Mouse (Mus musculus): ENCODE measurements around the gene Fank1. TPM values are rescaled to one million over a fixed set of nuclear protein-coding genes. Genes with fewer than 3 reads are reported as not detected.

The Fank1 gene
- polyA plus RNA-seq, 1 experiment from 2014 or later, result 0.21 TPM

GRCm38 (mm10) chr7:133829579-133829978 lies 52.9 kb downstream of the Fank1 start:
- H3K36me3 ChIP-seq (ENCODE audit: control insufficient read depth, insufficient read depth, low read length), result no peaks in the 10 kb centered on the region
- H3K4me3 ChIP-seq (replicated peaks; ENCODE audit: low read length), result no peak overlapping the region
- H3K9ac ChIP-seq (ENCODE audit: low read length), result peak overlapping the region; percentile 44; the same call in 1 of the 2 replicates
- WGBS, result 38% methylated on average over 7 of the region's 7 CpGs
- ATAC-seq (ENCODE audit: insufficient read depth, low FRiP score), result no peak
- H3K9me3 ChIP-seq (replicated peaks; ENCODE audit: control insufficient read depth, low read length), result no peaks in the 10 kb centered on the region
- no peak overlapping the region for H3K4me2 ChIP-seq (ENCODE audit: low read depth, low read length)
- H3K27ac ChIP-seq (ENCODE audit: low read length), result peak overlapping the region; percentile 17; the same call in 1 of the 2 replicates
- H3K4me1 ChIP-seq (ENCODE audit: control insufficient read depth, insufficient read depth, low read length), result no peaks in the 10 kb centered on the region
- no peaks in the 10 kb centered on the region for H3K27me3 ChIP-seq (ENCODE audit: control insufficient read depth, insufficient read depth, low read length)

GRCm38 (mm10) chr7:133839546-133839945 lies 62.9 kb downstream of the Fank1 start:
- no peak overlapping the region for H3K27ac ChIP-seq (ENCODE audit: low read length)
- no peaks in the 10 kb centered on the region for H3K36me3 ChIP-seq (ENCODE audit: control insufficient read depth, insufficient read depth, low read length)
- no peak overlapping the region for H3K4me3 ChIP-seq (replicated peaks; ENCODE audit: low read length)
- WGBS, result 54% methylated on average over 4 of the region's 4 CpGs
- no peaks in the 10 kb centered on the region for H3K27me3 ChIP-seq (ENCODE audit: control insufficient read depth, insufficient read depth, low read length)
- no peaks in the 10 kb centered on the region for H3K4me1 ChIP-seq (ENCODE audit: control insufficient read depth, insufficient read depth, low read length)
- ATAC-seq (ENCODE audit: insufficient read depth, low FRiP score), result no peak
- H3K4me2 ChIP-seq (ENCODE audit: low read depth, low read length), result no peak overlapping the region
- H3K9me3 ChIP-seq (replicated peaks; ENCODE audit: control insufficient read depth, low read length), result no peaks in the 10 kb centered on the region
- H3K9ac ChIP-seq (ENCODE audit: low read length), result no peak overlapping the region

GRCm38 (mm10) chr7:133842079-133842478 lies 65.4 kb downstream of the Fank1 start:
- WGBS, result 50% methylated on average over 6 of the region's 6 CpGs
- H3K4me2 ChIP-seq (ENCODE audit: low read depth, low read length), result no peak overlapping the region
- no peaks in the 10 kb centered on the region for H3K4me1 ChIP-seq (ENCODE audit: control insufficient read depth, insufficient read depth, low read length)
- H3K9ac ChIP-seq (ENCODE audit: low read length), result no peak overlapping the region
- ATAC-seq (ENCODE audit: insufficient read depth, low FRiP score), result no peak
- no peaks in the 10 kb centered on the region for H3K36me3 ChIP-seq (ENCODE audit: control insufficient read depth, insufficient read depth, low read length)
- no peaks in the 10 kb centered on the region for H3K9me3 ChIP-seq (replicated peaks; ENCODE audit: control insufficient read depth, low read length)
- H3K4me3 ChIP-seq (replicated peaks; ENCODE audit: low read length), result no peak overlapping the region
- H3K27ac ChIP-seq (ENCODE audit: low read length), result no peak overlapping the region
- H3K27me3 ChIP-seq (ENCODE audit: control insufficient read depth, insufficient read depth, low read length), result no peaks in the 10 kb centered on the region

- no peak overlapping the region for H3K27ac ChIP-seq (ENCODE audit: low read length)
- H3K9ac ChIP-seq (ENCODE audit: low read length), result no peak overlapping the region
- H3K27me3 ChIP-seq (ENCODE audit: control insufficient read depth, insufficient read depth, low read length), result no peaks in the 10 kb centered on the region
- H3K9me3 ChIP-seq (replicated peaks; ENCODE audit: control insufficient read depth, low read length), result no peaks in the 10 kb centered on the region
- no peaks in the 10 kb centered on the region for H3K4me1 ChIP-seq (ENCODE audit: control insufficient read depth, insufficient read depth, low read length)
- 31% methylated on average over 1 of the region's 1 CpGs for WGBS
- H3K4me3 ChIP-seq (replicated peaks; ENCODE audit: low read length), result no peak overlapping the region
- no peak overlapping the region for H3K4me2 ChIP-seq (ENCODE audit: low read depth, low read length)
- H3K36me3 ChIP-seq (ENCODE audit: control insufficient read depth, insufficient read depth, low read length), result no peaks in the 10 kb centered on the region
- ATAC-seq (ENCODE audit: insufficient read depth, low FRiP score), result no peak; the same call in 1 of the 2 replicates
Observed at GRCm38 (mm10) chr7:133847175-133847574, 70.5 kb downstream of the Fank1 start.

- Histone ChIP-seq H3K4me1 (ENCODE audit: control insufficient read depth, insufficient read depth, low read length) (no peaks in the 10 kb centered on the region), H3K27me3 (ENCODE audit: control insufficient read depth, insufficient read depth, low read length) (no peaks in the 10 kb centered on the region), H3K4me3 (replicated peaks; ENCODE audit: low read length) (no peak overlapping the region), H3K4me2 (ENCODE audit: low read depth, low read length) (no peak overlapping the region), H3K27ac (ENCODE audit: low read length) (no peak overlapping the region), H3K9ac (ENCODE audit: low read length) (no peak overlapping the region), H3K36me3 (ENCODE audit: control insufficient read depth, insufficient read depth, low read length) (no peaks in the 10 kb centered on the region), H3K9me3 (replicated peaks; ENCODE audit: control insufficient read depth, low read length) (no peaks in the 10 kb centered on the region)
- no peak for ATAC-seq (ENCODE audit: insufficient read depth, low FRiP score)
- 61% methylated on average over 2 of the region's 2 CpGs for WGBS
Observed at GRCm38 (mm10) chr7:133848180-133848579, 71.5 kb downstream of the Fank1 start.

GRCm38 (mm10) chr7:133850735-133851134 lies 74.1 kb downstream of the Fank1 start:
- no peak overlapping the region for H3K27ac ChIP-seq (ENCODE audit: low read length)
- H3K9me3 ChIP-seq (replicated peaks; ENCODE audit: control insufficient read depth, low read length), result no peaks in the 10 kb centered on the region
- H3K4me3 ChIP-seq (replicated peaks; ENCODE audit: low read length), result no peak overlapping the region
- H3K4me1 ChIP-seq (ENCODE audit: control insufficient read depth, insufficient read depth, low read length), result no peaks in the 10 kb centered on the region
- H3K27me3 ChIP-seq (ENCODE audit: control insufficient read depth, insufficient read depth, low read length), result no peaks in the 10 kb centered on the region
- H3K4me2 ChIP-seq (ENCODE audit: low read depth, low read length), result no peak overlapping the region
- H3K36me3 ChIP-seq (ENCODE audit: control insufficient read depth, insufficient read depth, low read length), result no peaks in the 10 kb centered on the region
- ATAC-seq (ENCODE audit: insufficient read depth, low FRiP score), result no peak
- H3K9ac ChIP-seq (ENCODE audit: low read length), result no peak overlapping the region

- H3K4me2 ChIP-seq (ENCODE audit: low read depth, low read length), result no peak overlapping the region
- H3K9me3 ChIP-seq (replicated peaks; ENCODE audit: control insufficient read depth, low read length), result no peaks in the 10 kb centered on the region
- no peak overlapping the region for H3K27ac ChIP-seq (ENCODE audit: low read length)
- ATAC-seq (ENCODE audit: insufficient read depth, low FRiP score), result no peak
- H3K9ac ChIP-seq (ENCODE audit: low read length), result no peak overlapping the region
- H3K36me3 ChIP-seq (ENCODE audit: control insufficient read depth, insufficient read depth, low read length), result no peaks in the 10 kb centered on the region
- H3K27me3 ChIP-seq (ENCODE audit: control insufficient read depth, insufficient read depth, low read length), result no peaks in the 10 kb centered on the region
- WGBS, result 30% methylated on average over 3 of the region's 3 CpGs
- H3K4me1 ChIP-seq (ENCODE audit: control insufficient read depth, insufficient read depth, low read length), result no peaks in the 10 kb centered on the region
- H3K4me3 ChIP-seq (replicated peaks; ENCODE audit: low read length), result no peak overlapping the region
Observed at GRCm38 (mm10) chr7:133856278-133856677, 79.6 kb downstream of the Fank1 start.

GRCm38 (mm10) chr7:133858506-133858905 lies 81.8 kb downstream of the Fank1 start:
- Histone ChIP-seq H3K4me1 (ENCODE audit: control insufficient read depth, insufficient read depth, low read length) (no peaks in the 10 kb centered on the region), H3K9ac (ENCODE audit: low read length) (no peak overlapping the region), H3K4me3 (replicated peaks; ENCODE audit: low read length) (no peak overlapping the region), H3K9me3 (replicated peaks; ENCODE audit: control insufficient read depth, low read length) (no peaks in the 10 kb centered on the region), H3K27ac (ENCODE audit: low read length) (no peak overlapping the region), H3K36me3 (ENCODE audit: control insufficient read depth, insufficient read depth, low read length) (no peaks in the 10 kb centered on the region), H3K4me2 (ENCODE audit: low read depth, low read length) (no peak overlapping the region), H3K27me3 (ENCODE audit: control insufficient read depth, insufficient read depth, low read length) (no peaks in the 10 kb centered on the region)
- ATAC-seq (ENCODE audit: insufficient read depth, low FRiP score), result no peak
- 86% methylated on average over 3 of the region's 3 CpGs for WGBS

- H3K9ac ChIP-seq (ENCODE audit: low read length), result no peak overlapping the region
- H3K9me3 ChIP-seq (replicated peaks; ENCODE audit: control insufficient read depth, low read length), result no peaks in the 10 kb centered on the region
- H3K27ac ChIP-seq (ENCODE audit: low read length), result no peak overlapping the region
- no peaks in the 10 kb centered on the region for H3K27me3 ChIP-seq (ENCODE audit: control insufficient read depth, insufficient read depth, low read length)
- WGBS, result 43% methylated on average over 4 of the region's 4 CpGs
- H3K36me3 ChIP-seq (ENCODE audit: control insufficient read depth, insufficient read depth, low read length), result no peaks in the 10 kb centered on the region
- H3K4me3 ChIP-seq (replicated peaks; ENCODE audit: low read length), result no peak overlapping the region
- H3K4me1 ChIP-seq (ENCODE audit: control insufficient read depth, insufficient read depth, low read length), result no peaks in the 10 kb centered on the region
- no peak overlapping the region for H3K4me2 ChIP-seq (ENCODE audit: low read depth, low read length)
- ATAC-seq (ENCODE audit: insufficient read depth, low FRiP score), result no peak
Observed at GRCm38 (mm10) chr7:133859548-133859947, 82.9 kb downstream of the Fank1 start.

GRCm38 (mm10) chr7:133862233-133862632 lies 85.6 kb downstream of the Fank1 start:
- Histone ChIP-seq H3K4me2 (ENCODE audit: low read depth, low read length) (no peak overlapping the region), H3K4me1 (ENCODE audit: control insufficient read depth, insufficient read depth, low read length) (no peaks in the 10 kb centered on the region), H3K27ac (ENCODE audit: low read length) (no peak overlapping the region), H3K9ac (ENCODE audit: low read length) (no peak overlapping the region), H3K36me3 (ENCODE audit: control insufficient read depth, insufficient read depth, low read length) (no peaks in the 10 kb centered on the region), H3K9me3 (replicated peaks; ENCODE audit: control insufficient read depth, low read length) (no peaks in the 10 kb centered on the region), H3K27me3 (ENCODE audit: control insufficient read depth, insufficient read depth, low read length) (no peaks in the 10 kb centered on the region), H3K4me3 (replicated peaks; ENCODE audit: low read length) (no peak overlapping the region)
- 90% methylated on average over 6 of the region's 6 CpGs for WGBS
- no peak for ATAC-seq (ENCODE audit: insufficient read depth, low FRiP score)
